Mouse (Mus musculus) spleen, adult 18-20 months (tissue): Measurements from ENCODE around the gene Farsb.

Experiments used
- DNase-seq, 2 experiments: peaks; one replicate each; pipeline ENCODE4 v3.0.0; 2022; ENCODE audit warnings: mixed read lengths in 2 of 2

Farsb gene

DNA sequence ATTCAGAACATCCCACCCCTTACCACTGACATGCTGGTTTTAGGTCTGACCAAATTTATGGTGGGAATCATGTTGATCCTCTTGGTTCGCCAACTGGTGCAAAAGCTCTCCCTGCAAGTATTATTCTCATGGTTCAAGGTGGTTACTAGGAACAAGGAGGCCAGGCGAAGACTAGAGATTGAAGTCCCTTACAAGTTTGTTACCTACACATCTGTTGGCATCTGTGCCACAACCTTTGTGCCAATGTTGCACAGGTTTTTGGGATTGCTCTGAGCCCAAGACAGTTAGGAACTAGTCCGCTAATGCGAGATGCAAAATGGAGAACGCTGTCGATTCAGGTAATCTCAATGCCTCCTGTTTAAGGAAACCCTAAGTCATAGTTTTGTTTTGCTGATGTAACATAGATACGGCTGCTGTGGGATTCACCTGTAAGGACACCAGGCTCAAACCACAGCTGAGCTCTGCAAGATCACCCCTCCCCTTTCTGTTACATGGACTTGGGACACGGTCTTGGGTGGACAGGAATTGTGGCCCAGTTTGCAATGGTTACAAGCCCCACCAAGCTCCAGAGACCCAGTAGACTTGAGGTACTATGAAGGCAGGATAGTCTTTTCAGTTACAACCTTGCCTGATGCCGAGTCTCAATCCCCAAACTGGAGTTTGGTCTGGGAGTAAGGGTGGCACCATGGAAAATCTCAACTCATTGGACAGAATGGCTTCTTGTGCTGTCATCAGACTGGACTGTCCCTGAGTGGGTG, 71.4 kb downstream of the Farsb start:
- DNase-seq = no peak

DNA sequence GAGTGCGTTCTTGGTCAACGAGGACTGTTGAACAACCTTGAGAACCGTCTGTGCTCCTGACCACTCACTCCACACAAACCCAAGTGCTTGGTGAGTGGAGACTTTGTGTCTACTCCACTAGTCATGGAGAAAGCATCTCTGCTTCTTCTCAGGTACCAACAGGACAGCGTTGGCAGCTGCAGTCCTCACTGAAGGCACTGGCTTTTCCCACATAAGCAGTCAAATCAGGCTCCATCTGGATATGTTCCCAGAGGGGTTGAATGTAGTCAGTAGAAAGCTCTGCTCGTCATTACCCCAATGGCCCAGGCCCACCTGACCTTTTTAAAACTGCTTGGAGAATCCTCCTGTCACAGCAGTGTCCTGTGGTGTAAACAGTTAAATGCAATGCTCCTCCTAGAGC, 74.3 kb downstream of the Farsb start:
- DNase-seq = no peak

DNA sequence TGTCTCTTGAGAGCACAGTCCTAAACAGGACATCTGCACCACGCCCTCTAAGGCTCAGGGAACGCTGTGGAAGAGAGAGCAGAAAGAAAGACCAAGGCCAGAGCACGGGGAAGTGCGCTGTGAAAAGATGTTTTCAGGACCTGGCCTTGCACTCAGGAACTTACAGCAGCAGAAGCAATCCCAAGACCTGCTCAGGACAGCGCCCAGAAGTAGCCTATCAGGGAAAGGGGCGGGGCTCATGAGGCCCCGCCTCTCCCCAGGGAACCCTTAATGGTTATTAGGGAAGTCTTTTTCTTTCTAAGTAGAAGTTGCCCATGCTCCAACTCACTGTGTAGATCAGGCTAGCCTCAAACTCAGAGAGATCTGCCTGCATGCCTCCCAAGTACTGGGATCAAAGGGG, 76.0 kb downstream of the Farsb start:
- DNase-seq = no peak

DNA sequence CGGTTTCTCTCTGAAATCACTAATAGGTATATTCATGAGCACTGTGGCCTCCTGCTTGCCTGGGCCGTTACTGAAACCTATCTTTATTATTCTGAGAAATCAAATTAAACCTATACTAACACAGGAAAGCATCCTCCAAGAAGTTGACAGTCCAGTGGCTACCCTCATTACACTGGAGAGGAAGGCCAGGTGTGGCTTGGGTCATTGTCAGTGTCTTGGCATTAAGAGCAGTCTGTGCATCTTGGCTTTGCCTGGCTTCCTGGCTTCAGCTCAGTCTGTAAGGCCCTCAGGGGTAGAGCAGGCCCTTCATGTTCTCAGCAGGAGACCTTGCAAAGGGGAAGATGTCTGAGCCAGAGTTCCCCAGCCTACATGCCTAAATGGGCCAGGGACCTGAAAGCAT, 79.3 kb downstream of the Farsb start:
- DNase-seq = no peak

DNA sequence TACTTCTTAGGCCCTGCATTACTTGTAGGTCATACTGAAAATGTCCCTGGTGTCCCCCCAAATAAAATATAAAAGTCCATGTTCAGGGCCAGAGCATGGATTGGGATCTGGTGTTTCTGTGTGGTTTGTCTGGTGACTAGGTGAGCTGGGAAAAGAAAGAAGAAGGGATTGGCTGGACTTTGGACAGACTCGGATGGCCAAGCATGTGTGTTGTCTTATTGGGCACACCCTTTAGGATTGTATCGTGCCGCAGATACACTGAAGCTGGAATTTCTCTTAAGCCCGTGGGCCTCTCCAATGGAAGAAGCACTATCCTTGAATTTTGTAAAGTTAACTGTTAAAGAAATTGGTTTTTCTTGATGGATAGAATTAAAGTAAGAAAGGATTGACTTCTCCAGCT, 87.3 kb downstream of the Farsb start:
- no peak for DNase-seq

DNA sequence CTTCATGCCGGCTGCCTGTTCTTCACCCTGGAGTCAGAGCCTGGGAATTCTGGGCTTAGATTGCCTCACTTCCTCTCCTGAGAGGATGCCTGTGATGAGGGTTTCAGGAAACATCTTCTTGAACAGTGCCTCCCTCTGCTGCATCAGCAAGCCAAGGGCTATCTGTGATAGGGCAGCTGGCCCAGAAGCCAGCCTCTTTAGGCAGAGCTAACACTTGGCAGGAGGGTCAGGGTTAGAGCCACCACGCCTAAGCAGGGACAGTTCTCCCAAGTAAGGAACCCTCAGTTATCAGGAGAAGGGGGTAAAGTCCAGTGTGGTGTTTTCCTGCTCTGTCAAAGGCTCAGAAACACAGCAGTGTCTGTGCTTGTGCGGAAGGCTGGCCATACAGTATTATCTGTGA, 88.9 kb downstream of the Farsb start:
- no peak for DNase-seq

DNA sequence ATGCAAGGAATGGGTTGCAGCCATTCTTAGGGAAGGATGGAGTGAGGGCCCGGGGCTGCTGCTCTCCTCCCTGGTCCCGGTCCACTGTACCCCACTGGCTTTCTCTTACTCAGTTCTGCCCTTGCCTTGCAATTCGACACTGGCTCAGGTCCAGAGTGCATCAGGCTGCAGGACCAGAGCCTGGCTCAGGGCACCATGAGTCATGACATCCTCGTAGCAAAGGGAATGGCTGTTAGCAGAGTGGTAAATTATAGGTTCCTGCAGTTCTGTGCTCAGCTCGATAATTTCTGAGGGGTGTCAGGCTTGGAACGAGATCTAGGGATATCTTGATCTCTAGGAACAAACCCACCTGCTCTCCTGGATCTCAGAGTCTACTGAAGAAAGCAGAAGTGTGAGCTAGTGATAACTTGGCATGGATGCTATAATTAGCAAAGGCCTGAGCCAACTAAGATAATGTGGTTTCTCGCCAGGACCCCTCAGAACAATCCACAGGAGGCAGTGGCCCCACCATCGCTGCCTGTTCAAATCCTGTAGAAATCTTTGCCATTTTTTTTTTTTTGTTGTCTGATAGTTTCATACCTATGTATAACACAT, 92.3 kb downstream of the Farsb start:
- no peak for DNase-seq

DNA sequence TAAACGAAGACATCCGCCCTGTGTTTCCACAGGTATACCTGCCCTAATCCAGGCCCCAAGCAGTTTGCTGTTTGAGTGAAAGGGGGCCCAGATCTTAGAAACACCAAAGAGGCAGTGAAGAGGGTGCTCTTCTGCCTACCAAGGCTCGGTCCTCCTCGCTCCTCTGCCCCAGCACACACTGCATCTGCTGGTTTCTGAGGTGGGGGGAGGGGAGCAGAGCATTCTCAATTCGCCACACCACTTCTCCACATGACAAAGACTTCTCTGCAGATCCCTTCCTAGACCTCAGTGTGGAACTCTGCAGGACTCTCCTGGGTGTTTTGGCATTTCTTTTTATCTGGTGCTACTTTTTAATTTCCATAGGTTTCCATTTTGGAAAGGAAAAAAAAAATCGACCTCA, 93.0 kb downstream of the Farsb start:
- DNase-seq = no peak

DNA sequence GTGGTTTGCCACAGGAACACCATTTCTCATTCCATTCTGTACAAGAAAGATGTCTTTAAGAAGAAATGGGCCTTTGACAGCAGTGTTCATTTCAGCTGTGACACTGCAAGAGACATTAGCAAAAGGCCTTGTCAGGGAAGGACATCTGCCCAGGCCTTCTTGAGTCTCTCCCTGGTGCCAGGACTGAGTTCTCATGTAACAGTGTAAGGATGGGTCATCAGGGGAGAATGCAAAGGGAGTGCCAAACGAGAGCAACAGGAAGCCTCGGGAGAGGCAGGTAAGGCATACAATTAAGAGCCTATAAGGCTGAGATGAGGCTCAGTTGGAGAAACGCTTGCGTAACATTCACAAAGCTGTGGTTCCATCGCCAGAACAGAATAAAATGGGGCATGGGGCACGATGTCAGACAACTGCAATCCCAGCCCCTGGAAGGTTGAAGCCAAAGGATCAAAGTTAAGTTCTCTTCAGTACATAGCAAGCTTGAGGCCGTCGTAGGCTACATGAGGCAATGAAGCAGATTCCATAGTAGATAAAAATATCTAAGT, 93.4 kb downstream of the Farsb start:
- no peak for DNase-seq

DNA sequence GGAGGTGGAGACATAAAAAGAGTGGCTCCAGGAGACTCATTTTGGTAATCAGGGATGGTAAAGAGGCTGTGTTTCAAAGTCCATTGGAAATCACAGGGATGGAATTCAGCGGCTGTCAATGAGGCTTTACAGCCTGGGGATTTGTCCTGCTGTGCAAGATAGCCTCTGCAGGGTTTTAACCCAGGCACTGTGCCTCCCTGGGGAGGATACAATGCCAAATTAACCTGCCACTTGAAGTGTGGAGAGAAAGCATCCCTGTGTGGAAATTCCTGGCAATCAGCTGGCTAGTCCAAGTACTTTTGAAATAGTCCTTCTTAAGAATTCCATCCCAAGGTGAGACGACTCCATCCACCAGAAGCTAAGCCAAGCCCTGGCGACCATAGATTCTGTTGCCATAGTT, 99.8 kb downstream of the Farsb start:
- no peak for DNase-seq

DNA sequence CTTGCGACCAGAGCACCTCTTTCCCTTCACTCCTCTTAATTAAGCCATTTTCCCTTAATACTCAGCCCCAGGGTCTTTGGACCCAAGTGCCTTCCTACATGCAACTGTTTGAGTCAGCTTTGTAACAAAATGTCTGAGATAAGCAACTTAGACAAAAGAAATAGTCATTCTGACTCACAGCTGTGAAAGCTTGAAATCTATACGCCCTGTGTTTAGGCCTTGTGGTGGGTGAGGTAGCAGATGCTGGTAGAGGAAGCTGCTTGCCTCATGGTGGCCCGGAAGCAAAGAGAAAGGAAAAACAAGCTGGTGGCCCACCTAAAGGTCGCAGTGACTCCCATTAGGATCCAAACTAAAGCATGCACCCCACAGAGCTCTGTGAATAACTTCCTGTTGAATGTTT, 100.8 kb downstream of the Farsb start:
- no peak for DNase-seq

DNA sequence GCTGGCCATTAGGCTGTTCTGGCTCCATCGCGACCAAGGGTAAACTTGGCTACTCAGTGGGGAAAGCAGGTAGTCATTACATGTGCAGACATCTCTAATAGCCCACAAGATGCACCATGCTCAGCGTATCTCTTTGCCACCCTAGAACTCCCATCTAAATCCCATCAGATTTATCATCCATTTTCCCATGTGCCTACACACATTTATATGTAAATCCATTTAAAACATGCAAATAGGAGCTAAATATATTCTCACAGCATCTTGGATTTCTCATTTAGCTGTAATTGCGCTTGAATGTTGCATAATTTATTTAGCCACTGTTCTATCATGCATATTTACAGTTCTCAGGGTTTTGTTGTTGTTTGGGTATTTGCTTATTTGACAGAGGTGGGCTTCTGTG, 107.7 kb downstream of the Farsb start:
- DNase-seq = no peak

DNA sequence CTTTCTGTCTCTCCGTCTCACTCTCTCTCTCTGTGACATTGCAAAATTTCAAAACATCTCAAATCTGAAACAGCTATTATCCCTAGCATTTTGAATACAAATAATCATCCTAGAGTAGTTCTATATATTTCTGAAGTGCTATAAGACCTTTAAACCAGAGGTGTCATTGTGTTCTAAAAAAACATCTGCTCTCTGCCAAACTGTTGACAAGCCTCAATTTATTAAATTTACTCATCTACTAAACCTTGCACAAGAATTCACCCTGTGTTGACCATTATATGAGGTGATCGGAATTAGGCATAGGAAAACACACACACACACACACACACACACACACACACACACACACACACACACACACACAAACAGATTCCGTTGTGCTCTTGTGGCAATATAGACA, 113.6 kb downstream of the Farsb start:
- DNase-seq = no peak

DNA sequence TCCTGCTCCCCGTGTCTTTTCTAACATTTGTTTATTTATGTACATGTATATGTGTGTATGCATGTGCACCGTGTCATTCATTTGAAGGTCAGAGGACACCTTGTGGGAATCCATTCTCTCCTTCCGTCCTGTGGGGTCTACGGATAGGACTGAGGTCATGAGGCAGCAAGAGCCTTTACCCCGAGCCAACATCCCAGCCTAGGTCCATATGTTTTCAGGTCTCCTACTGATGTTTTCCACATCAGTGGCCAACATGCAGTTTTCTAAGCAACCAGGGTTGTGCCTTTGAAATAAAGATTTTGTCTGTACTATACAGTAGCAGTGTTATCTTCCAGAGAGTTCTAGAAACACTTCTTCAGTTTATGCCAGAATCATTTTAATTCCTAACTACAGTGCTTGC, 114.9 kb downstream of the Farsb start:
- DNase-seq = no peak

DNA sequence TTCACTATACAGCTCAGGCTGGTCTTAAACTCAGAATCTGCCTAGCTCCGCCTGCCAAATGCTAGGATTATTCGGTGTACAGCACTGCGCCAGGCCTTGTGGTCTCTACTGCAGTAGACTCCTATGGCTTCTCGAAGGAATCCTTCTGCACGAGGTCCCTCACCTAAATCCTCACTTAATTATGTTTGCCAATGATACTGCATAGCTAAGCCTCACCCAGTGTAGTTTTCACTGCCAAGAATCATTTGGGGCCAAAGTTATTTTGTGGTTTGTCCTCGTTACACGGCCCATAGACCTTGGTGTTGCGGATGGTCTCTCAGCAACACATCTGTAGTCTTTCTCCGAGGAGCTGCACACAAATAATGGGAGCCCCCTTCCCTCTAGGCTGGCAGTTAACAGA, 116.4 kb downstream of the Farsb start:
- no peak for DNase-seq

DNA sequence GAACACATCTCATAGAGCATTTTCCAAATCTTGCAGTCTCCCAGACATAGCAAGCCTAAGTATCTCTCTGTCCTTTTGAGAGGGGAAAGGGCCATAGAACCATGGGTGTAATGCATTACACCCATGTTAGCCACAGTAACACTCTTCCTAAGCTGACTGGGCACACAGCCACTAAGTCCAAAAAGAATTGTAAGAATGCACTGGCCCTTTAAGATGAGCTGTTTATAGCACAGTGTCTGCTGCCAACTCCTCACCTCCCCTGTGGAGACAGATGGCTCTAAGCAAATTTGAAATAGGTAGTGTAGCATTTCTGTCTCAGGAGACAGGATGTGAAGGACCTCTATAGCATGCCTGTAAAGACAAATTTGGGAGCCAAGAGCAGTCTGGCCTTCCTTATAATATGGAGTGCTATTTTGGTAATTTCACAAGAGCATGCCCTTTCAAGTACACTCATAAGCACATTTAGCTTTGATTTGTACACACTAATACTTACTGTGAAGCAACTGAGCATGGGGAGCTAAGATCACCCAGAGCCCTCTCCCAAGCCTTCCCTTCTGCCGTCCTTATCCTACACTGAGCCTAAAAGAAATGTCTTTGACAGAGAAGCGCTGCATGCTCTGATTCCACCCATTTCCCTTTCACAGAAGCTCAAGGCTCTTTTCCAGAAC, 117.0 kb downstream of the Farsb start:
- no peak for DNase-seq

DNA sequence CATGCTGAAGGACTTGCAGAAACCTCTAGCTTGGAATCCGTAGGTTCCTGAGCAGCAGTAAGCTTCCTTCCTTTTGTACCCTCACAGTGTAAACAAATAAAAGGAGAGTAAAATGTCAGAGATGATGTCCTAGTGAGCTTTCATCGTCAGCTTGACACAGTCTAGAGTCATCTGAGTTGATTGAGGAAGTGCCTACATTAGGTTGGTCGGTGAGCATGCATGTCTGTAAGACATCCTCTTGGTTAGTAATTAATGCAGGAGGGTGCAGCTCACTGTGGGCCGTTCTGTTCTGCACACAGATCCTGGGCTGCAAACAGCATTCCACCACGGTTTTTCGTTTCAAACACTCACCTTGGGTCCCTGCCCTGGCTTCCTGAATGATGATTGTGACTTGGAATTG, 118.6 kb downstream of the Farsb start:
- DNase-seq = no peak
